Mouse (Mus musculus) forebrain, embryonic 10.5 days (tissue): ENCODE measurements around the gene Gdnf. TPM values are rescaled to one million over a fixed set of nuclear protein-coding genes. Genes with fewer than 3 reads are reported as not detected.

ENCODE experiments used
- DNase-seq: peaks from one replicate; pipeline ENCODE4 v3.0.0-alpha.2; 2017; ENCODE audit warnings: low spot score; ENCODE audit errors: extremely low spot score
- H3K27ac ChIP-seq: fragments of 300-500 bp; sonication (generic); 2 replicates; pipeline ENCODE4 v1.5.1; 2016; ENCODE audit warnings: mild to moderate bottlenecking
- H3K27me3 ChIP-seq: fragments of 300-500 bp; sonication (generic); 2 replicates; pipeline ENCODE4 v1.6.1; 2016; ENCODE audit warnings: mild to moderate bottlenecking; ENCODE audit not compliant: poor library complexity, severe bottlenecking
- H3K36me3 ChIP-seq: fragments of 300-500 bp; sonication (generic); replicated peaks from 2 replicates; pipeline ENCODE4 v1.6.1; 2016; ENCODE audit warnings: mild to moderate bottlenecking, moderate library complexity
- H3K4me1 ChIP-seq: fragments of 300-500 bp; sonication (generic); 2 replicates; pipeline ENCODE4 v1.6.1; 2016
- H3K4me3 ChIP-seq: fragments of 300-500 bp; sonication (generic); 2 replicates; pipeline ENCODE4 v1.5.1; 2016; ENCODE audit warnings: mild to moderate bottlenecking, moderate library complexity
- H3K9me3 ChIP-seq: fragments of 300-500 bp; sonication (generic); 2 replicates; pipeline ENCODE4 v1.6.1; 2016; ENCODE audit warnings: mild to moderate bottlenecking, moderate library complexity
- WGBS: fragments of 180-500 bp; shearing (Covaris S2); methylation state at CpG from one replicate; pipeline ENCODE4 v1.1.7; 2016; 5-methylcytosine and 5-hydroxymethylcytosine counted together
- polyA plus RNA-seq: library from polyadenylated mRNA; unstranded; fragments of >200 nt; fragmentation: Nextera tagmentation; extraction: Ambion mirVana; gene quantifications from 2 replicates; pipeline ENCODE4 v1.2.1, GENCODE M21; 2016

The Gdnf gene
- polyA plus RNA-seq: 0.11 and 0.17 TPM in 2 replicates

DNA sequence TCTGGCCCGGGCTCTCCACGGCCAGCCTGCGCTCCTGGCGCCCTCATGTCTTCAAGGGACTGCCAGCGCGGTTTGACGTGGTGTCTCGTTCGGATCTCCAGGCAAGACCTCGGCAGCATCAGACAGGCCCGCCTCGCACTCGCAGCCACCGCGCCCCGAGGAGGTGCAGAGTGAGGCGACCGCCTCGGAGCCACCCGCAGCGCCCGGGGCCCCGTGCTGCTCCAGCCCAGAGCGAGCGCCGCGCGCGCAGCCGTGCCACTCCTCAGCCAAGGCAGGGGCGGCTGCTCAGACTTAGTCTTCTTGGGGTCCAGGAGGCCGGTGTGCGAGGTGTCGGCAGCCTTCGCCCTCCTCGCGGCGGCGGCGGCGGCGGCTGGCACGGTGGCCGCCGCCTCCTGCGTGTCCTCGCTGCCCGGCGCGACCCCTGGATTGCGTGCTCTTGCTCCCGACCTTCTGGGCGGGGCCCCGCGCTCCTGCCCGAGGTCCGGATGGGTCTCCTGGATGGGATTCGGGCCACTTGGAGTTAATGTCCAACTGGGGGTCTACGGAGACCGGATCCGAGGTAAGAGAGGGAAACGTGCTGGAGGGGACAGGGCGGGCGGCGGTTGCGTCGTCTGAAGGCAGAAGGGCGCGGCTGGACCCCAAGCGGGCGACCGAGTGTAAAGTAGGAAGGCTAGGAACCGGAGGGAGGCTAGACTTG, at the start of gene Gdnf:
TSS of gene Gdnf (plus strand) at position 291 of the 697 bp plus-strand sequence.
- peak; percentile 55 for DNase-seq
- peaks cover 99% of the 10 kb centered on the region for H3K27me3 ChIP-seq
- H3K4me3 ChIP-seq: peak within 1 kb of the TSS; percentile 56
- peak within 1 kb of the TSS; percentile 12; the same call in 1 of the 2 replicates for H3K27ac ChIP-seq
- H3K36me3 ChIP-seq: no peaks in the 10 kb centered on the region
- H3K4me1 ChIP-seq: peaks cover 57% of the 10 kb centered on the region
- no peaks in the 10 kb centered on the region for H3K9me3 ChIP-seq
- under 1% methylated on average over 73 of the region's 73 CpGs for WGBS

DNA sequence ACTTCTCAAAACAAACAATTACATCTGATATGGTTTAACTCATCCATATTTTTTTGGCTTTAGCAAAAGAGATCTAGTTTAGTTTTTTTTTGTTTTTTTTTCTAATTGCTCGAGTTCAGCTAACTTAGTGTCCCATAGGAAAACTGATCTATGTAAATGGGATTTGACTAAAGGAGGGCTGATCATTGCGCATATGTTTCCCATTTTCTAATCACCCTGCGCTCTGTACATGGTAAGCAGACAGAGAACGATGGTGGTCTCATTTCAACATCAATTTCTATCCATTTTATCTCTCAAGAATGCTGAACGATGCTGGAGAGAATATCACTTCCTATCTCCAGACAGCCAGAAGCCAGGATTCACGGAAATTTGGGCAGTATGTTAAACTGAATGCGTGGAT, 43.5 kb upstream of the Gdnf start:
- no peak overlapping the region for H3K27ac ChIP-seq
- 85% methylated on average over 7 of the region's 7 CpGs for WGBS
- no peaks in the 10 kb centered on the region for H3K4me1 ChIP-seq
- H3K27me3 ChIP-seq: no peaks in the 10 kb centered on the region
- no peak overlapping the region for H3K4me3 ChIP-seq
- H3K9me3 ChIP-seq: no peaks in the 10 kb centered on the region
- no peaks in the 10 kb centered on the region for H3K36me3 ChIP-seq
- DNase-seq: no peak

DNA sequence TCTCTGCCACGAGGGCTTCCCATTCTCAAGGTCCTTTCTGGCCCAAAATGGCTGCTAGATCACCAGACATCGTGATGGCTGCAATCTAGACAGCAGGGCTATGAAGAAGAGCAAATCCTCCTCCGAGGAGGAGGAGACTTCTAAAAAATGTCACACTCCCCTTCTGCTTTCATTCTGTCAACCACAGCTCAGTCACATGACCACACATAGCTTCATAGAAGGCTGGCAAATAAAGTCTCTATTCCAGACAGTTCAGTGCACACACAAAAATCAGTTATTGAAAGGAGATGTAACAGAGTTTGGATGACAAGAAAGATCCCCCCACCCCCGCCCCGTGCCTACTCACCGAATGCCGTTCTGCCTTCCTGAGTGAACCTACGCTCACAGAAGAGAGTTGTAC, 37.7 kb upstream of the Gdnf start:
- WGBS: 85% methylated on average over 8 of the region's 8 CpGs
- H3K4me1 ChIP-seq: no peaks in the 10 kb centered on the region
- no peaks in the 10 kb centered on the region for H3K36me3 ChIP-seq
- H3K27me3 ChIP-seq: no peaks in the 10 kb centered on the region
- H3K9me3 ChIP-seq: no peaks in the 10 kb centered on the region
- no peak overlapping the region for H3K4me3 ChIP-seq
- H3K27ac ChIP-seq: no peak overlapping the region
- no peak for DNase-seq

DNA sequence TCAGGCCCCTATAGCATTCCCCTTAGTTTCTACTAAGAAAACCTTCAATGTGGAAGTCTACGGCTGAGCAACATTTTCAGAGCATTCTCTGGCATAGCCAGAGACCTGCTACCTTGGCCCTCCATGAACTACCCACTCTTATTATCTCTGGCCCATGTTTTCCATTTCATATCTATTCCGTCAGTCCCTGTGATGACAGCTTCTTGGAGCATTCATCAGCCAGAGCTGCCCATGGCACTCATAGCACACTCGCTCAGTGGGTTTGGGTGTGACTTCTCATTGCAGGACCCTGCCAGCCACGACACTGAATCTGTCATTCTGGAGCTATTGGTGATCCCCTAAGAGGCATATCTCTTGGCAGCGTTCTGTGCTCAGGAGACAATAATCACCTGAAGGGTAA, 29.1 kb upstream of the Gdnf start:
- Histone ChIP-seq H3K9me3 (no peaks in the 10 kb centered on the region), H3K4me3 (no peak overlapping the region), H3K27me3 (no peaks in the 10 kb centered on the region), H3K36me3 (no peaks in the 10 kb centered on the region), H3K4me1 (no peaks in the 10 kb centered on the region), H3K27ac (no peak overlapping the region)
- DNase-seq: no peak
- 91% methylated on average over 5 of the region's 5 CpGs for WGBS

DNA sequence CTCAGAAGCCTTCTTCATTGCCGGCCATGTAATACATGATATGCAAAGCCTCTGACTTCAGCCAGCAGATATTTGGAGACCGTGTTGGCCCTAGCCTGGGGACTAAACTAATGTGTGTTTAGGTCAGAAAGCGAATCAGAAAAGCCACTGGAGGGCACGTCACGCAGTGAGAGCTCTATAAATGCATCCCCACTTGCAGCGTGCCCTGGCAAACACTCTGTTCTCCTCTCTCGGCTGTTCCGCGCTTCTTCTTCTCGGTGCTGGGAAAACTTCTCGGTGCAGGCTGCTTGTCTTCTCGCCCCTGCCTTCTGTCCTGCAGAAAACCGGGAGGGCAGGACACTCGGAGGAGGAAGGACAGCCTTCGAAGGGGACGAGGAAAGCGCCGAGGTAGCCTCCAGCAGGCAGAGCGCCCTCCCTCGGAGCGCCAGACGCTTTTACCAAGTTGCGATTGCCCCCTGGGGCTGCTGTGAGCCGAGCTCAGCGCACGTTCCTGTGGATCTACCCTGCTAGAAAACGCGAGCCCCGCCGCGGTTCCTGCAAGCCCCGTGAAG, 730 bp upstream of the Gdnf start:
- H3K4me1 ChIP-seq: peaks cover 50% of the 10 kb centered on the region
- peaks cover 99% of the 10 kb centered on the region for H3K27me3 ChIP-seq
- no peaks in the 10 kb centered on the region for H3K9me3 ChIP-seq
- peak overlapping the region; percentile 56 for H3K4me3 ChIP-seq
- peak; percentile 44 for DNase-seq
- H3K27ac ChIP-seq: peak overlapping the region; percentile 12; the same call in 1 of the 2 replicates
- under 1% methylated on average over 32 of the region's 32 CpGs for WGBS
- H3K36me3 ChIP-seq: no peaks in the 10 kb centered on the region

DNA sequence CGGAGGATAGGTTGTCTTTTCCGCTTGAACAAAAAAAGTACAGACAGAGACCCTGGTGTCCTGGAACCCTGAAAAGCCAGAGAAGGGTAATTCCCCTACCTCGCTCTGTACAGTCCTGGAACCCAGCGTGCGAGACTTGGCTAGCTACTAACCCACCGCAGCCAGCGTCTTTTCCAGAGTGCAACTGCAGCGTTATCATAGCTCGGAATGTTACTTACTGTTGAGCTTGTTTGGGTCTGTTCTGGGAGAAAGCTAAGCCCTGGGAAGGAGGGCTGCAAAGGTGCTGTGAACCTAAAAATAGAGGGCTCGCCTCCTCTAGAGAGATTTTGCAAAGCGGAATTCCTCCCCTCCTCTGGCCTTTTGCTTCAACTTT, 593 bp downstream of the Gdnf start:
- Histone ChIP-seq H3K27ac (no peak overlapping the region), H3K4me1 (peaks cover 59% of the 10 kb centered on the region), H3K36me3 (no peaks in the 10 kb centered on the region), H3K27me3 (peaks cover 100% of the 10 kb centered on the region), H3K9me3 (no peaks in the 10 kb centered on the region), H3K4me3 (peak overlapping the region; percentile 56)
- under 1% methylated on average over 11 of the region's 11 CpGs for WGBS
- DNase-seq: peak; percentile 46

DNA sequence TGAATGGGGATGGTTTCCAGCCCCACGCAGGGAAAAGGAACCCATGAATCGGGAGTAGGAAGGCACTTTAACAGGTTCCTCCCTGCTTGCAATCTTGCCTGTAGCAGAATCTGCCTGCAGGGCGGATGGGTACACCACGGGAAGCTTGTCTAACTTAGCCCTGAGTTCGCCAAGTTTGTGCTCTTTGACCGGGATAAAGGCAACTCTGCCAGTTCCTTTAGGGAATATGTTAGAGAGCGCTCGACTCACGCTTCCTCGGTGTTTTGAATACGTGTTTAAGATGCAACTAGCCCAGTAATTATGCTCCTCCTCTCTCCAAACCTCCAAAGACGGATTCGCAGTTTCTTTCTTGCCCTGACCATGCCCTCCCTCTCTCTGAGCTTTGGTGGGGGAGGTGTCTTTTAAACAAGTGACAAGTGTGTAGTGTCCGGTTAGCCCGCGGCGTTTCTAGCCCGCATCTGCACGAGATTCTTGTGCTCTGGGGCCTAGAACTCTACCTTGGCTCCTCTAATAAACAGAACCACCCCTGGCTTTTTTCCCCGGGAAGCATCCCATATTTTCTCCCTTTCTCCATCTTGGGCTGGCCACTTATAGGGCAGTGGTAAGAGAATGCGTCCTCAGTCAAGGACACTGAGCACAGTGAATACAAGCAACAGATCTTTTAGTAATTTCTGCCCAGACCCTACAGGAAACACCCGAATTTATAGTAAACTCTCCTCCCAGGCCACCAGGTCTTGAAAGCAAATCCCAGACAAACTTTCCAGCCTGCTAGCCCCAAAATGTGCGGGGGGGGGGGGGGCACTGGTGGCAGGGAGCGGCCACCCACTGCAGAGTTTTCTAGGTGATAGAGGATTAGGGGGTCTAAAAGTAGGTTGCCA, 1.4 kb downstream of the Gdnf start:
- Histone ChIP-seq H3K27ac (no peak overlapping the region), H3K27me3 (peaks cover 100% of the 10 kb centered on the region), H3K4me3 (peak overlapping the region; percentile 56), H3K9me3 (no peaks in the 10 kb centered on the region), H3K36me3 (no peaks in the 10 kb centered on the region), H3K4me1 (peaks cover 59% of the 10 kb centered on the region)
- DNase-seq: peak; percentile 34
- 2% methylated on average over 24 of the region's 24 CpGs for WGBS

DNA sequence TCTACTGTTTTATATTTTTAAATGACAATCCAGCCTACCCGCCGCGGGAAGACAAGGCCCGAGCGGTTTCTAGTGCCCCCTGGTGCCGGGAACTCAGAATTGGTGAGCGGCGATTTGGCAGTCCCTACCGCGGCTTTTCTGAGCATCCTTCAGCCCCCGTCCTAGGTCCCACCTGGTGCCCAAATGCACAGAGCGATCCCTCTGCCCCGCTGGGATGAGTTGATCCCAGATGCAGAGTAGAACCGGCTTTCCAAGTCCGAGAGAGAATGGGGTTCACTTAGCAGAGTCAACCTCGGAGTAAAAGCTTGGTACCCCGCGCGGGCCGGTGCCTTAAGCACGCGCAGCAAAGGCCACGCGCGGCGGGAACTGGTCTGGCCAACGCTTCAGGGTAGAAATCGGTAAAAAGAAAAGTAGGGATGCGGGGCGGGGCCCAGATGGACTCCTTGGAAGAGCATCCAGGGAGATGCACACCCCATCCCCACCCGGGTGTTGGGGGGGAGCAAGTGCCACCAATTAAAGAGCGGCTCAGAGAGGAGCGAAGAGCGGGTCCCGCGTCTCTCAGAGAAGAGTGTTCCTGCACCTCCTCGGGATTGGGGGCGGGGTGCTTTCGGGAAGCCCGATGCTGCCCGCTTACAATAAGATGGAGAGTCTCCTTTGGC, 2.4 kb downstream of the Gdnf start:
- no peak overlapping the region for H3K27ac ChIP-seq
- peaks cover 59% of the 10 kb centered on the region for H3K4me1 ChIP-seq
- under 1% methylated on average over 41 of the region's 41 CpGs for WGBS

DNA sequence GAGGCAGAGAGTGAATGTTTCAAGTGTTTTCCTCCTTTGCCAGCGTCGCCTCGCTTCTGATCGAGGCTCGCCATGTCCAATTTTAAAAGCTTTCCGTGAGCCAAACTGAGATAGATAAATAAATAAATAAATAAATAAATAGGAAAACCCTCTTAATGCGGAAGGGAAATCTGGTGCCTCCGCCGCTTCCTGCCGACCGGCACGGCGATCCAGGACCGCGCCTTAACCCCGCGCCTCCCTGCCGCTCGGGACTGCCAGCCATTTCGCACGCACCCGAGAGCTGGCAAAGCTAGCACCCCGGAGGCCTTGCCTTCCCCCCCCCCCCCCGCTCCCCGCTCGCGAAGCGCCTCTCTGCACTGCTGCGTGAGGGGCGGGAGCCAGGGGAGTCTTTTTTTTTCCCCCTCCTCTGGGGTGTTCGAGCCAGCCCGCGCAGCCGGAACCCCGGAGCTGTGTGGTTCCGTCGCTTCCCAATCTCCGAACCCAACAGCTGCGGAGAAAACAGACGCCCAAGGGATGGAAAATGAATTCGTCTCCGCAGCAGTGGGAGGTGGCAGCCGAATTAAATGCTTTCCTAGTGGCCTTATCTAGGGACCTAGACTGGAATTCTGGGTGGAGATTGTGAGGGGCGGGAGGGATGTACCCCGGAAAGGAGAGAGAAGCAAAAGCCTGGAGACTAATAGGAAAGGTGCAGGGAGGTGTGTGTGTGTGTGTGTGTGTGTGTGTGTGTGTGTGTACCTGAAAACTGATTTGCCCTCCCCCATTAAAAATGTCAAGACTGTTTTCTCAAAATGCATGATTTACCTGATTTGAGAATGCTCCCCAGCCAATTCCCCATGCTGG, 3.1 kb downstream of the Gdnf start:
- Histone ChIP-seq H3K27me3 (peaks cover 100% of the 10 kb centered on the region), H3K36me3 (no peaks in the 10 kb centered on the region), H3K4me3 (peak overlapping the region; percentile 59), H3K4me1 (peaks cover 59% of the 10 kb centered on the region), H3K27ac (no peak overlapping the region), H3K9me3 (no peaks in the 10 kb centered on the region)
- 0% methylated on average over 38 of the region's 45 CpGs for WGBS
- DNase-seq: peak; percentile 36

More for the DNA sequence above, 2.4 kb downstream of the Gdnf start:
- Histone ChIP-seq H3K36me3 (no peaks in the 10 kb centered on the region), H3K27me3 (peaks cover 100% of the 10 kb centered on the region), H3K4me3 (peak overlapping the region; percentile 59), H3K9me3 (no peaks in the 10 kb centered on the region)
- peak; percentile 75 for DNase-seq

DNA sequence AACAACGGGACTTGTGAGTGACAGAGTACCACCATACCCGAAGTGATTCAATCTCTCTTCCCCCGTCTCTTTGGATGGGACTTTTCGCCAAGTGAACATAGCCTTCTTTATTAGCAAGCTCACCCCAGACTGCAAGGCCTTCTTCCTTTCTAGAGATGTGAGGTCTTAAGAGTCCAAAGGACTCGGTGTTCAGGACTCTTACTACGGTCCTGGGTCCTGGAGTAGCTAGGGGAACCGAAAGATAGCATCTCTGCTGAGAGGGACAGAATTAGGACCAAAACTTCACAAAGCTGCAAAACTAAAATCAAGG, 3.7 kb downstream of the Gdnf start:
- peaks cover 59% of the 10 kb centered on the region for H3K4me1 ChIP-seq
- peak; percentile 26 for DNase-seq

DNA sequence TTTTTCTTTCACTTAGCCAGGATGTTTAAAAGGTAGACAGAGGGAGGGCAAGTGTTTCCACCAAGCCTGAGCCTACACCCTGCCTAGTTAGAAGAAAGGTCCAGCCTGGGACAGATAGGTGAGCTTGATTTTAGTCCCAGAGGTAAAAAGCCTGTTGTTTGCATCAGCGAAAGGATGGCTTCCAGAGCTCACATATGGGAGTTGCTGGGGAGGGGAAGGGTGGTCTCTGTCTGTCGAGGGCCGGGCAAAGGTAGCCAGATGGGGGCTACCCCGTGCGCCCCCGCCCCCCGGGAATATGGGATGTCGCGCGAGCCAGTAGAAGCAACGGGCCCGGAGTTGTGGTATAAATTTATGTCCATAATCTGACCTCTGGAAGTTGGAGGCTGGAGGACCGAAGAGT, 4.3 kb downstream of the Gdnf start:
- H3K36me3 ChIP-seq: no peaks in the 10 kb centered on the region
- no peak for DNase-seq
- no peak overlapping the region for H3K27ac ChIP-seq
- H3K9me3 ChIP-seq: no peaks in the 10 kb centered on the region
- peak overlapping the region; percentile 47 for H3K4me3 ChIP-seq
- H3K27me3 ChIP-seq: peaks cover 100% of the 10 kb centered on the region
- 3% methylated on average over 13 of the region's 13 CpGs for WGBS
- H3K4me1 ChIP-seq: peaks cover 56% of the 10 kb centered on the region

More for the DNA sequence above, 3.7 kb downstream of the Gdnf start:
- Histone ChIP-seq H3K36me3 (no peaks in the 10 kb centered on the region), H3K4me3 (peak overlapping the region; percentile 59; the same call in 1 of the 2 replicates), H3K27me3 (peaks cover 100% of the 10 kb centered on the region), H3K27ac (no peak overlapping the region), H3K9me3 (no peaks in the 10 kb centered on the region)
- 1% methylated on average over 7 of the region's 7 CpGs for WGBS

DNA sequence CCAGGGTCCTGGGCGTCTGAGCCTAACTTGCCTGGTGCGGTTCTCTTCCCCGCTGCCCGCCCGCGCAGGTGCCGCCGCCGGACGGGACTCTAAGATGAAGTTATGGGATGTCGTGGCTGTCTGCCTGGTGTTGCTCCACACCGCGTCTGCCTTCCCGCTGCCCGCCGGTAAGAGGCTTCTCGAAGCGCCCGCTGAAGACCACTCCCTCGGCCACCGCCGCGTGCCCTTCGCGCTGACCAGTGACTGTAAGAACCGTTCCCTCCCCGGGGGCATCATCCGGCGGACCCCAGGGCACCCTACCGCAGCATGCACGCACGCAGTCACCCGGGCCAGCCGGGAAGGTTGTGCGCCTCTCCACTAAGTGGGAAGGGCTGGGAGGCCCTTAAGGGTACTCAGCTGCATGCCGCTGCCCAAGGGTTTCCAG, 4.9 kb downstream of the Gdnf start:
- no peak overlapping the region for H3K27ac ChIP-seq
- no peaks in the 10 kb centered on the region for H3K9me3 ChIP-seq
- H3K4me1 ChIP-seq: peaks cover 50% of the 10 kb centered on the region
- DNase-seq: peak; percentile 48
- no peaks in the 10 kb centered on the region for H3K36me3 ChIP-seq
- H3K27me3 ChIP-seq: peaks cover 100% of the 10 kb centered on the region
- WGBS: under 1% methylated on average over 36 of the region's 36 CpGs
- H3K4me3 ChIP-seq: peak overlapping the region; percentile 47
